Mouse (Mus musculus): Measurements from ENCODE around the gene Cirbp. TPM values are rescaled to one million over a fixed set of nuclear protein-coding genes. Genes with fewer than 3 reads are reported as not detected.
A peak's percentile ranks its signal among the peaks of the same experiment; 100 is the strongest.

Gene Cirbp
- total and polyA plus RNA-seq, 2 experiments from 2014 or later, result 121 to 330 TPM

DNA sequence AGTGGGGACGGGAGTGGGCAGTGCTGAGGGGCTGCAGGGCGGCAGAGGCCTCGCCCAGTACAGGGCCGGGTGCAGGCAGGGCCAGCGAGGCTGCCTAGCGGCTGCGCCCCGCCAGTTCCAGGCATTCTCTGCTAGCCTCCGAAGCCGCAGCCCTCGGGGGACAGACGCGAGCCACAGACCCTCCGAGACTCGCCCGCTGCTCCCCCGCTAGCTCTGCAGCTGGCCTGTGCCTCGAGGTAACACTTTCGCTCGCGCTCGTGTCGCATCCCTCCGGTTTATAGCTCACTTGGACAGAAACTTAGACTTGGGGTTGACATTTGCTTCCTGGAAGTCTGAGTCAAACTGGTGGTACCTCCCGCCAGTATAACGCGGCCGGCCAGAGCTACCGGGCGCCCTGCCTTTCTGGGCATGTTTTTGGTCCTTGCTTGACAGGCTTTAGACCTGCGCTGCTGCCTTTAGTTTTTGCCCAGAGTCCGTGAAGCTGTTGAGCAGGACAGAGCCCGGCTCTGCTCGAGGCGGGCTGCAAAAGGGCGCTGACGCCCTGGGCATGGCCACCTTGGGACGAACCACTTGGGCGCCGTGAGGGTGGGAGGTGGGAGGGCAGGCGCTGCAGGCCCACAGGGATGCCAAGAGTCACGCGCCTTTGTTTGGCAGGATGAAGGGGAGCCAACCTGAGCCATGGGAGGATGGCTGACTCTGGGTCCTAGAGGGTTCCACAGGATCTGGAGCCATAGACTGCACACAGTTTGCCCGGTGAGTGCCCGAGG is 6.2 kb downstream of the Cirbp start:
- no peak for TF ChIP-seq EP300 (IDR thresholded peaks at IDR 0.05; ENCODE audit: low read depth)
- TF ChIP-seq CTCF (IDR thresholded peaks at IDR 0.05; ENCODE audit: low read depth), result no peak
- H3K4me1 ChIP-seq (ENCODE audit: control insufficient read depth, insufficient read depth), result peaks cover 8% of the 10 kb centered on the region
- no peaks in the 10 kb centered on the region for H3K27me3 ChIP-seq (ENCODE audit: control insufficient read depth, insufficient read depth, low read length)
- DNase-seq (ENCODE audit: low spot score) (no peak), ATAC-seq (ENCODE audit: insufficient read depth, low read depth) (no peak)
- H3K4me2 ChIP-seq (ENCODE audit: low read depth, low read length), result peak overlapping the region; percentile 54
- H3K4me3 ChIP-seq (ENCODE audit: low read depth, low read length), result no peak overlapping the region
- H3K27ac ChIP-seq (ENCODE audit: low read depth), result peak overlapping the region; percentile 58
- no peaks in the 10 kb centered on the region for H3K9me3 ChIP-seq (replicated peaks; ENCODE audit: control insufficient read depth, low read length)
- peak overlapping the region; percentile 0; the same call in 1 of the 2 replicates for H3K9ac ChIP-seq (replicated peaks; ENCODE audit: low read depth, low read length)
- H3K36me3 ChIP-seq (replicated peaks; ENCODE audit: control insufficient read depth, insufficient read depth, low read length), result peaks cover 28% of the 10 kb centered on the region
- 83% methylated on average over 45 of the region's 45 CpGs for WGBS

DNA sequence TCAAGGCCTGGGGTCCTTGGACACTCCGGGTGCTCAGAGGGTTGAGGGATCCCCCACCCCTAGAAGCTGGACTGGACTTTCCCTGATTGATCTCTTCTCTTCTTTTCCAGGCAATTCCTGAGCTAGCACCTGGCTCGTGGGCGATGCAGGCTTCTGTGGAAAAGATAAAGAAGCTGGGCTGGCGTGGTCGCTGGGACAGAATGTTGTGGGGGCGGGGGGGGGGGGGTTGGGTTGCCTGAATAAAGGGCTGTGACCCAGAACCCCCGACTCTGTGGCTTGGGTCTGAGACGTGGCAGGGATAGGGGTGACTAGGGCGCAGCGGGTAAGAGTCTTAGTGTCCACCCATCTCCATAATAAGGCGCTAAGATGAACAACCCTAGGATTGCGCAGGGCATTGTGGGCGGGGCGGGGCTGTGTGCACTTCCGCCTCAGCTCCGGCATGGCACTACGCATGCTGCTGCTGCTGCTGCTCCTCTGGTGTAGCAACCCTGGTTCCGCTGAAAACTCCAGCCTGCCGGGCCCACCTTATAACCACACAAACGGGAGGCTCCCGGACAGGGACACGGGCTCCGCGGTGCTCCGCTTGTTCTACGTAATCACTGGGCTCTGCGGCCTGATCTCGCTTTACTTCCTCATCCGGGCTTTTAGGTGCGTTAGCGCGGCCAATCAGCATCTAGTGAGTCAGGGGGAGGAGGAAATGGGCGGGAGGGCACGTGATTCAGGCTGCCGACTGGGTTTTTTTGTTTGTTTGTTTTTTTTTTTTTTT is 6.9 kb downstream of the Cirbp start, which contains the start of gene 1600002K03Rik:
1600002K03Rik (plus strand) TSS at position 418 of the 766 bp plus-strand sequence.
- TF ChIP-seq CTCF (IDR thresholded peaks at IDR 0.05; ENCODE audit: low read depth), result no peak
- TF ChIP-seq EP300 (IDR thresholded peaks at IDR 0.05; ENCODE audit: low read depth), result no peak; the same call in none of the 2 replicates
- Histone ChIP-seq H3K27me3 (ENCODE audit: control insufficient read depth, insufficient read depth, low read length) (no peaks in the 10 kb centered on the region), H3K27ac (ENCODE audit: low read depth) (peak within 1 kb of the TSS; percentile 58), H3K4me1 (ENCODE audit: control insufficient read depth, insufficient read depth) (0 out of 2 replicates have a peak, but pooled peaks cover 6% of the 10 kb centered on the region), H3K9ac (replicated peaks; ENCODE audit: low read depth, low read length) (peak within 1 kb of the TSS; percentile 0), H3K9me3 (replicated peaks; ENCODE audit: control insufficient read depth, low read length) (no peaks in the 10 kb centered on the region), H3K4me3 (ENCODE audit: low read depth, low read length) (peak within 1 kb of the TSS; percentile 48), H3K36me3 (replicated peaks; ENCODE audit: control insufficient read depth, insufficient read depth, low read length) (peaks cover 28% of the 10 kb centered on the region), H3K4me2 (ENCODE audit: low read depth, low read length) (peak within 1 kb of the TSS; percentile 54)
- ATAC-seq (ENCODE audit: insufficient read depth, low read depth) (peak; percentile 65), DNase-seq (ENCODE audit: low spot score) (peak; percentile 93)
- WGBS, result 4% methylated on average over 34 of the region's 35 CpGs

DNA sequence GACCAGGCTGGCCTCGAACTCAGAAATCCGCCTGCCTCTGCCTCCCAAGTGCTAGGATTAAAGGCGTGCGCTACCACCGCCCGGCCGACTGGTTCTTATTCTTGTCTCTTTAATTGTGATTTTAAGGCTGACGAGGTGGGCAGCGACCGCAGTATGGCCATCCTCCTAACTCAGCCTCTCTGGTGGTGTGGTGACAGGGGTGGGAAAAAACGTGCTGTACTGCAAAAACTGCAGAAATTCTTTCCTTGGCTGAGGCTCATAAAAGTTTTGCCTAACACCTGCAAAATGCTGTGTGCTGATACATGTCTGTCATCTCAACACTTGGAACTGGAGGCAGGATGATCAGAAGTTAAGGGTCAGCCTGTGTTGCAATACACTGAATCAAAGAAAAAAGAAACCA is 7.6 kb downstream of the Cirbp start:
- Histone ChIP-seq H3K27ac (ENCODE audit: low read depth) (peak overlapping the region; percentile 21; the same call in 1 of the 2 replicates), H3K9me3 (replicated peaks; ENCODE audit: control insufficient read depth, low read length) (no peaks in the 10 kb centered on the region), H3K4me2 (ENCODE audit: low read depth, low read length) (peak overlapping the region; percentile 54), H3K36me3 (replicated peaks; ENCODE audit: control insufficient read depth, insufficient read depth, low read length) (peaks cover 28% of the 10 kb centered on the region), H3K9ac (replicated peaks; ENCODE audit: low read depth, low read length) (no peak overlapping the region), H3K27me3 (ENCODE audit: control insufficient read depth, insufficient read depth, low read length) (no peaks in the 10 kb centered on the region), H3K4me3 (ENCODE audit: low read depth, low read length) (peak overlapping the region; percentile 48), H3K4me1 (ENCODE audit: control insufficient read depth, insufficient read depth) (0 out of 2 replicates have a peak, but pooled peaks cover 6% of the 10 kb centered on the region)
- no peak for DNase-seq (ENCODE audit: low spot score)
- no peak for ATAC-seq (ENCODE audit: insufficient read depth, low read depth)
- 7% methylated on average over 11 of the region's 11 CpGs for WGBS
- no peak for TF ChIP-seq EP300 (IDR thresholded peaks at IDR 0.05; ENCODE audit: low read depth)
- no peak for TF ChIP-seq CTCF (IDR thresholded peaks at IDR 0.05; ENCODE audit: low read depth)

DNA sequence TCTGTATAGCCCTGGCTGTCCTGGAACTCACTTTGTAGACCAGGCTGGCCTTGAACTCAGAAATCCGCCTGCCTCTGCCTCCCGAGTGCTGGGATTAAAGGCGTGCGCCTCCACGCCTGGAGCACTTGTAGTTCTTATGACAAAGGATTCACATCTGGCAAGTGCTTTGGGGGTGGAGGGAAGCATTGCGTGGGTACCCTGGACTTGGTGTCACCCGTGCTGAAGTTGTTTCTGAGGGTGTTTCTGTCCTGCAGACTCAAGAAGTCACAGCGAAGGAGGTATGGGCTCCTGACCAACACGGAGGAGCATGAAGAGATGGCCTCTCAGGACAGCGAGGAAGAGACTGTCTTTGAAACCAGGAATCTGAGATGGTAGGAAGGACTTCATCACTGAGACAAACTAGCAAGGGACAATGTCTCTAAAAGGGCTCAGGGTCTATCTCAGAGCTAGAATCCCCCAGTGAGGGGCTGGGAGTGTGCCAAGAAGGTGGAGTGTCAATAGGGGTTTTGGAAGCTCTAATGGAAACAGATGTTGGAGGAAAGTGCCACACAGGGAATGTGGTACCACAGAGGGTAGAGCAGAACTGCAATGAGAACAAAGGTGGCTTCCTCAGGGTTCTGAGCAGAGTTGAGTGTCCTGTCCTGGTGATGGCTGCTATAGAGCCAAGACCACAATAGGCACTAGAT is 8.3 kb downstream of the Cirbp start:
- Histone ChIP-seq H3K36me3 (replicated peaks; ENCODE audit: control insufficient read depth, insufficient read depth, low read length) (peaks cover 28% of the 10 kb centered on the region), H3K4me1 (ENCODE audit: control insufficient read depth, insufficient read depth) (no peaks in the 10 kb centered on the region), H3K4me3 (ENCODE audit: low read depth, low read length) (no peak overlapping the region), H3K9me3 (replicated peaks; ENCODE audit: control insufficient read depth, low read length) (no peaks in the 10 kb centered on the region), H3K4me2 (ENCODE audit: low read depth, low read length) (no peak overlapping the region), H3K9ac (replicated peaks; ENCODE audit: low read depth, low read length) (no peak overlapping the region), H3K27ac (ENCODE audit: low read depth) (no peak overlapping the region), H3K27me3 (ENCODE audit: control insufficient read depth, insufficient read depth, low read length) (no peaks in the 10 kb centered on the region)
- no peak for DNase-seq (ENCODE audit: low spot score)
- WGBS, result 81% methylated on average over 10 of the region's 10 CpGs
- no peak for TF ChIP-seq EP300 (IDR thresholded peaks at IDR 0.05; ENCODE audit: low read depth)
- no peak for TF ChIP-seq CTCF (IDR thresholded peaks at IDR 0.05; ENCODE audit: low read depth)
- ATAC-seq (ENCODE audit: insufficient read depth, low read depth), result no peak

DNA sequence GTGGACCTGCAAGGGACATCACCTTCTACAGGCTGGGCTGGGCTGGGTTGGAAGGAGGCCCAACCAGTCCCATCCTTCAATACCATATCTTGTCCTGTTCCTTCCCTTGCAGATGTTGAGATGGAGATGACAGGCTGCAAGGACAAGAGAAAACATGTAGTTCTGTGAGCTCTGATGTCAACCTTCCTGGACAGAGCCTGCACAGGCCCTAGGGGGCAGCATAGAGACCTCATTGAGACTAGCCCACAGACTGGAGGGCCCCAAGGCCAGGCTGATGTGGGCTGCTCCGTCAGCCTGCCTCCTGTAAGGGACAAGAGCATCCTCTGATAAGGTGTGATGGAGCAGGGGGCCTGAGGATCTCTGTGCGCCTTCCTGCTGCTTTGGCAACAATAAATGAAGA is 8.9 kb downstream of the Cirbp start:
- TF ChIP-seq CTCF (IDR thresholded peaks at IDR 0.05; ENCODE audit: low read depth) (peak; percentile 45), EP300 (IDR thresholded peaks at IDR 0.05; ENCODE audit: low read depth) (no peak)
- H3K27me3 ChIP-seq (ENCODE audit: control insufficient read depth, insufficient read depth, low read length), result no peaks in the 10 kb centered on the region
- no peak overlapping the region for H3K27ac ChIP-seq (ENCODE audit: low read depth)
- H3K4me1 ChIP-seq (ENCODE audit: control insufficient read depth, insufficient read depth), result no peaks in the 10 kb centered on the region
- H3K36me3 ChIP-seq (replicated peaks; ENCODE audit: control insufficient read depth, insufficient read depth, low read length), result peaks cover 27% of the 10 kb centered on the region
- ATAC-seq (ENCODE audit: insufficient read depth, low read depth) (no peak), DNase-seq (ENCODE audit: low spot score) (no peak)
- no peaks in the 10 kb centered on the region for H3K9me3 ChIP-seq (replicated peaks; ENCODE audit: control insufficient read depth, low read length)
- H3K4me3 ChIP-seq (ENCODE audit: low read depth, low read length), result no peak overlapping the region
- WGBS, result 37% methylated on average over 2 of the region's 2 CpGs
- no peak overlapping the region for H3K9ac ChIP-seq (replicated peaks; ENCODE audit: low read depth, low read length)
- no peak overlapping the region for H3K4me2 ChIP-seq (ENCODE audit: low read depth, low read length)

Measured in heart, postnatal 0 days (tissue).